Mouse (Mus musculus) layer of hippocampus, postnatal 14 days (tissue): ENCODE data around the gene Irs2. TPM values are rescaled to one million over a fixed set of nuclear protein-coding genes. Genes with fewer than 3 reads are reported as not detected.

Source experiments
- DNase-seq, 2 experiments: peaks; one replicate each; pipeline ENCODE4 v3.0.0; 2021 to 2022; ENCODE audit warnings: low spot score in 2 of 2, mixed read lengths in 1 of 2
- total RNA-seq, 2 experiments: library from RNA; stranded (reverse); gene quantifications; 2 replicates each; pipeline ENCODE4 v1.2.3; 2021

The Irs2 gene
- total RNA-seq, 2 experiments from 2014 or later = 59.9 to 65.7 TPM

DNA sequence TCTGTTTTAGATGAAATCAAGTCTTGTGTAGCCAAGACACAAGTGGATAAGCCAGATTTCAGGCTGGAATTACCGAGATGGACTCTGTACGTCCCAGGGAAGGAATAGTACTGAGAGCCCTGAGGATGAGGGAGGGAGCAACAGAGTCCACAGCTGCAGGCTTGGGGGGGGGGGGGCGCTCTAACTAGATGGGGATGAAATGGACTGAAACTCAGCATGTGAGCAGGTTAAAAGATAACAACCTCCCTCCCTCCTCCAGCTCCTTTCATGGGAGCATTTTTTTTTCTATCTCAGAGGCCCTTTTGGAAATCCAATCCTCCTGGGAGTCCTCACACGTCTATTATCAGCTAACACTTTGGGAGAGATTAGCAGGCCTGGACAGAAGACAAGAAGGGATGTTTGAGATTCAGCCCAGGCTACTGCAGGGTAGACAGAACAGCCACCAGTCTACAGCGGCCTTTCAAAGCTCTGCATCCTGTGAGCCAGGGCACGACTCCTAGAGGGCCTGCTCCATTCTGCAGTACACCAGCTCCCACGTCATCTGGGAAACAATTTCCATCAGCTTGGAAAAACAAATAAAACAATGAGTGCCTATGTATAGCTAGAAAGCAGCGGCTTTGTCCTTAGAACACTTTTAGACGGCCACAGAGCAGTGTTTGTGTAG, 50.8 kb downstream of the Irs2 start:
- no peak for DNase-seq

GRCm38 (mm10) chr8:10953346-10954053, 54.8 kb downstream of the Irs2 start:
- peak; percentile 45 to 64 for DNase-seq

GRCm38 (mm10) chr8:10952706-10953105, 55.6 kb downstream of the Irs2 start:
- DNase-seq = no peak

GRCm38 (mm10) chr8:10952235-10952634, 56.0 kb downstream of the Irs2 start:
- DNase-seq = no peak

GRCm38 (mm10) chr8:10951567-10951966, 56.7 kb downstream of the Irs2 start:
- no peak for DNase-seq

GRCm38 (mm10) chr8:10945939-10946740, 62.1 kb downstream of the Irs2 start:
- DNase-seq = peak; percentile 59 to 73

DNA sequence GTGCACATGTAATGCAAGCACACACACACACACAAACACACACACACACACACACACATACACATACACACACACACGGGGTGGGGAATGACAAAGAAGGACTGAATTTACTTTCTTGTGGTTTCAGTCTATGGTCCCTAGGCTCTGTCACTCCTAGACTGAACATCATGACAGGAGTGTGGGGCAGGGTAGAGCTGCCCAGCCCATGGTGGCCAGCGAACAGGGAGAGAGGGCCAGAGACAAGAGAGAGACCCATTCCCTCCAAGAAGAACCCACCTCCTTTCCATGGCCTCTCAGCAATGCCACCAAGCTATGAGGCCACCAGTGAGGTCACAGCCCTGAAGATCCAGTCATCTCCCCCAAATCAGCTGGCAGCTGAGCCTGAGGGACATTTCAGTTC, 62.8 kb downstream of the Irs2 start:
- DNase-seq = no peak

DNA sequence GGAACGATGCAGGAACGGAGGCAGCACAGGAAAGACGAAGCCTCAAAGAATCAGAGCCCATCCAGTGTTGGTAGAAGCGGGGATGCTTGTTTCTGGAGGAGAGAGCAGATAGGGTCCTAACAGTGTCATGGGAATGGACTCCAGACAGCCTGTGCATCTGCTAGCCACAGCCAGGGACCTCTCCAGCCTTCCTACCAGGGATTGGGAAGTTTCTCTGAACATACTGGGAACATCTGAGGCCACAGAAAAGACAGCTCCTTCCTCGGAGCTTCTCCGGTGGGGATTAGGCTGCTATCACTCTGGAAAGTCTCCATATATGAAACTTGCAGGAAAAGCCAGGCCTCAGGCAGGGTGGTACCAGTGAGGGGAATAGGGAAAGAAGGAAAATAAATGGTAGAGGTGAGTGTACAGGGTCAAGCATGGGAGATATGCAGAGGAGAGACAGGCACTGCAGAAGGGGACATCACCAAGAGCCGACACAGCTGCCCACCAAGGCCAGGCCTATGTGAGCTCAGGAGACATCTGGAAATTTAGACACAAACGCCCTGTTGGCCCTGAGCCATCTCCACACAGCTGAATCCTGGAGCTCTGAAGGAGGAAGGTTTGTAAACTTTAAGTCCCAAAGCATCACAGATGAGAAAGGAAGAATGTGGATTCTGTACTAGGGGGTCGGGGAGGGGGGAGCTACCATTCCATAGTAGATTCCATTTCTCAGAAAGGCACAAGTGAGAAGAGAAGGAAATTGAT, 64.8 kb downstream of the Irs2 start:
- DNase-seq = no peak

GRCm38 (mm10) chr8:10939883-10940282, 68.4 kb downstream of the Irs2 start:
- no peak for DNase-seq

GRCm38 (mm10) chr8:10939210-10939782, 69.0 kb downstream of the Irs2 start:
- DNase-seq = no peak

- no peak for DNase-seq
These were observed 70.0 kb downstream of the Irs2 start for GRCm38 (mm10) chr8:10938284-10938683.

GRCm38 (mm10) chr8:10936646-10937045, 71.6 kb downstream of the Irs2 start:
- DNase-seq = no peak

DNA sequence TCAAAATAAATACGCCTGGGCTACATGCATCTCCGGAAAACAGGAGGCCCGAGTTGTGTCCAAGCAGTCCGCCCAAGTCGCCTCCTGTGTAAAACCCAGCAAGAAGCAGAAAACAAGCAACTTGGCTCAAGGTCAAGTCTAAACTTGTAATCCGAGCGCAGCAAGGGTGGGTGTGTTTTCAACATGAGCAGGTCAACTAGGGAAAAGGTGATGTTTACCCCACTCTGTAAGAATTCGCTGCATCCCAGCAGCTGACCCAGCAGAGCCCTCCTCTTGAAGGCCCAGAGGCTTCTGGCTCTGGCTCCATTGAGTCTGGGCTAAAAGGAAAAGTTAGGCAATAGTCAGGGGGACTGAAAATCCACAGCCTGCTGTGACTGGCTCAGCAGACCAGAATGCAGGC, 73.0 kb downstream of the Irs2 start:
- DNase-seq = no peak
